Mouse (Mus musculus): Measurements from ENCODE around the gene Aim2. TPM values are rescaled to one million over a fixed set of nuclear protein-coding genes. Genes with fewer than 3 reads are reported as not detected.

The Aim2 gene
- polyA plus RNA-seq, 1 experiment from 2014 or later = 0.53 TPM

DNA sequence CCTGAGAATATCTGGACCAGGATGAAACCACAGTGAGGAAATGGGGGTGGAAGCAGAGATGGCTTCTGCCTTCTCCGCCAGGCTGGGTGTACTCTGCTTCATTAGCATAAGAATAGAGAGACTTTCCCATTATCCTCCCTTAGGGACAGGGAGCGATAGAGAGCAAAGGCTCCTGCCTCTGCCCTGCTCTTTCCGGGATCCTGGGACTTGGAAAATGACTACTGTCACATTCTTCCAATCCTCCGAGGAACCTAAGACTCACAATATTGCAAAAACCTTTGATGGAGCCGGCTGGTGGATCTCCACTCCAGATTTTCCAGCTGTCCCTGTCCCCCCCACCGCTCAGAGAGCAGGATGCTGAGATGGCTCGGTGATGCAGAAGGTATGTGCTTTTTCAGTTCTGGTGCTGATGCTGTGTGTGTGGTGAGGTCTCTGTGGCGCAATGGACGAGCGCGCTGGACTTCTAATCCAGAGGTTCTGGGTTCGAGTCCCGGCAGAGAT, 39.3 kb downstream of the Aim2 start:
- Histone ChIP-seq H3K9me3 (ENCODE audit: control insufficient read depth, low read length) (no peaks in the 10 kb centered on the region), H3K4me1 (ENCODE audit: control insufficient read depth, insufficient read depth, low read length) (0 out of 2 replicates have a peak, but pooled peaks cover 5% of the 10 kb centered on the region), H3K9ac (ENCODE audit: low read depth, low read length) (peak overlapping the region; percentile 5; the same call in 1 of the 2 replicates), H3K27me3 (replicated peaks; ENCODE audit: control insufficient read depth, insufficient read depth, low read length) (no peaks in the 10 kb centered on the region), H3K4me3 (ENCODE audit: low read depth, low read length) (peak overlapping the region; percentile 23), H3K36me3 (ENCODE audit: control insufficient read depth, insufficient read depth, low read length) (no peaks in the 10 kb centered on the region), H3K27ac (replicated peaks; ENCODE audit: low read depth, low read length) (no peak overlapping the region), H3K4me2 (ENCODE audit: low read depth, low read length) (peak overlapping the region; percentile 46)
- ATAC-seq (ENCODE audit: low read depth) (peak; percentile 88), DNase-seq (ENCODE audit: low spot score) (peak; percentile 66)
- WGBS = 3% methylated on average over 13 of the region's 13 CpGs

DNA sequence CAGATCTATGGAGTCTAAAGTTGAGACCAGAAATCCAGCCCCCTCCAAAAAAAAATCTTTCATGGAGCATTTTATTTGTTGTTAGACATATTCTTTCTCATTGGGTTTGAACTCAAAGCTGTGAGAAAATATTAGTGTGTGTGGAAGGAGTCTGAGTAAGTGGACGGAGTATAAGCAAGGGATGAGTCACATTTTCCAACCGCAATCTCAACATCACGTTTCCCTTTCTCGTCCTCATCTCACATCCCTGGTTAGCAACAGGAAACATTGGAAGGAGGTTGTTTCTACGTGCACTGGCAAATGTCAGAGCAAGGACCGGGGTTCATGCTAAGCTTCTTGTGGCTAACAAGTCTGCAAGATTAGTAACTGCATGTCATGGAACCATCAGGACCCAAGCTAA, 41.1 kb downstream of the Aim2 start:
- Histone ChIP-seq H3K4me3 (ENCODE audit: low read depth, low read length) (no peak overlapping the region), H3K9ac (ENCODE audit: low read depth, low read length) (no peak overlapping the region), H3K4me2 (ENCODE audit: low read depth, low read length) (no peak overlapping the region), H3K4me1 (ENCODE audit: control insufficient read depth, insufficient read depth, low read length) (0 out of 2 replicates have a peak, but pooled peaks cover 5% of the 10 kb centered on the region), H3K27me3 (replicated peaks; ENCODE audit: control insufficient read depth, insufficient read depth, low read length) (no peaks in the 10 kb centered on the region), H3K36me3 (ENCODE audit: control insufficient read depth, insufficient read depth, low read length) (no peaks in the 10 kb centered on the region), H3K9me3 (ENCODE audit: control insufficient read depth, low read length) (no peaks in the 10 kb centered on the region), H3K27ac (replicated peaks; ENCODE audit: low read depth, low read length) (no peak overlapping the region)
- 83% methylated on average over 6 of the region's 6 CpGs for WGBS
- DNase-seq (ENCODE audit: low spot score) (no peak), ATAC-seq (ENCODE audit: low read depth) (no peak)

DNA sequence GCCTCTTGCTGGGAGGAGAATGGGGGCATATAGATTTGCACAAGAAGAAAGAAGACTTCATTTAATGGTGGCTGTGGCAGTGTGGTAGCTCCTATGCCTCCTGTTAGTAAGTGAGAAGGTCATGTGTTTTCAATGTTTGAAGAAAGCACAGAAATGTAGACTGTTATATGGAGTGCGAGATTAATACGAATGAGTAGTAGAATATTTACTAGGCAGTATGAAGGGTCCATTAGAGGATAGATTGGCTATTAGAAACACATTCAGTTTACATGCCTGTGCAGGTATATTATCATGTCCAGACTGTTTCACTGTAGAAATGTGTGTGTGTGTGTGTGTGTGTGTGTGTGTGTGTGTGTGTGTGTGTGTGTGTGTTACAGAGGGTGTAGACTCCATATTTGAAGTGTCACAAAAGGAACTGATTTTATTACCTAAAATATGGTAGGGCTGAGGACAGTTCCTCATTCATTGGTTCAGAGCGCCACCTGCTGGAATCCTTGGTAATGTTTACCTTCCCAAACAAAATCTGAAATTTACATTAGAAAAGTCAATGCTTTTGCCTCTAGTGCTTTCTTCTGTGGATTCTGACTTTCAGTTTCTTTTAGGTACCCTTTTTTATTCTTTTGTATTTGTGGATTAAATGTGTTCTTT, 47.8 kb downstream of the Aim2 start:
- no peak overlapping the region for H3K4me3 ChIP-seq (ENCODE audit: low read depth, low read length)
- no peaks in the 10 kb centered on the region for H3K36me3 ChIP-seq (ENCODE audit: control insufficient read depth, insufficient read depth, low read length)
- H3K4me2 ChIP-seq (ENCODE audit: low read depth, low read length) = no peak overlapping the region
- no peaks in the 10 kb centered on the region for H3K4me1 ChIP-seq (ENCODE audit: control insufficient read depth, insufficient read depth, low read length)
- no peak overlapping the region for H3K27ac ChIP-seq (replicated peaks; ENCODE audit: low read depth, low read length)
- H3K9ac ChIP-seq (ENCODE audit: low read depth, low read length) = no peak overlapping the region
- no peaks in the 10 kb centered on the region for H3K27me3 ChIP-seq (replicated peaks; ENCODE audit: control insufficient read depth, insufficient read depth, low read length)
- ATAC-seq (ENCODE audit: low read depth) = peak; percentile 41; the same call in 1 of the 2 replicates
- DNase-seq (ENCODE audit: low spot score) = peak; percentile 72
- WGBS = 38% methylated on average over 3 of the region's 3 CpGs
- H3K9me3 ChIP-seq (ENCODE audit: control insufficient read depth, low read length) = no peaks in the 10 kb centered on the region

DNA sequence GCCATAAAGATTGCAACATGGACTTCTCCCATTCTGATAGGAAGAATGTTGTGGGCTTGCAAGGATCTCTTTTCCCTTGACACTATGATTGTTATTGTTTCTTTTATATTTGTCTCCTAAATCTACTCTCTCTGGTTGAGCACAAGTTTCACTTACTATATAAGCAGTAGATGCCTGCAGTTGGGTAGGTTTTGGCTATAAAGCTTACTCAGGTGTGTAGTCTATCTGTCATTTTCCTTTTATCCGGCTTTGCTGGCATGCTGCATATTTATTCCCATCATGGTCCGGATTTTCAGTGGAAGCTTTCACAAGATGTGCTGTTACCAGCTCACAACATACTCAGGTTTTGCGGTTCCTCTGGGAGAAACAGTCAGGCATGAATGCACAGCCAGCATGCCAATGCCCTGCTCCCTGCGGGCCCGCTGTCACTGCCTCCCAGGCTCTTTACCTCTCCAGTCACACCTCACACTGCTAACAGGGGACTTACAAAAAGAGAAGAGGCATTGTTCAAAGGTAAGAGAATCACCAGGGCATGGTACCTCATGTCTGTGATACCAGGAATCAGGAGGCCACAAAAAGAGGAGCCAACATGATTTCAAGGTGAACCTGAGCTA, 54.1 kb downstream of the Aim2 start:
- Histone ChIP-seq H3K27ac (replicated peaks; ENCODE audit: low read depth, low read length) (no peak overlapping the region), H3K9ac (ENCODE audit: low read depth, low read length) (no peak overlapping the region), H3K4me1 (ENCODE audit: control insufficient read depth, insufficient read depth, low read length) (no peaks in the 10 kb centered on the region), H3K27me3 (replicated peaks; ENCODE audit: control insufficient read depth, insufficient read depth, low read length) (no peaks in the 10 kb centered on the region), H3K9me3 (ENCODE audit: control insufficient read depth, low read length) (no peaks in the 10 kb centered on the region), H3K4me3 (ENCODE audit: low read depth, low read length) (no peak overlapping the region), H3K36me3 (ENCODE audit: control insufficient read depth, insufficient read depth, low read length) (no peaks in the 10 kb centered on the region), H3K4me2 (ENCODE audit: low read depth, low read length) (no peak overlapping the region)
- 84% methylated on average over 5 of the region's 5 CpGs for WGBS
- ATAC-seq (ENCODE audit: low read depth) = no peak
- DNase-seq (ENCODE audit: low spot score) = no peak

DNA sequence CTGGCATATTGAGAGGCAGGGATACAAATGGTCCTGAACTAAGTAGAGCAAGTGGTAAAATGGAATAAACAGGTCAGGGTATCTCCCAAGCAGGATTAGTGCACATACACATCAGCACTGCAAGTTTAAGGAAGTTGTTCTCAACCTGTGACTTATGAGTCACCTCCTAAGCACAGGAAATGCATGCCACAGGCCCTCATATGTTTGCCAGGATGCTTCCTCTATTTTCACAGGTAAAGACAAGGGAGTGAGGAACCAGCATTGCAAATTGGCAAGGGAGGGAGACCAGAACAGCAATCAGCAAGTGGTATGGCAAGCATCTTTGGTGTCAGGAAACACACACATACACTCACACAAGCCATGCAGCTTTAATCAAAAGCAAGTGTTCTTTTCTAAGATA, 58.4 kb downstream of the Aim2 start:
- no peak for ATAC-seq (ENCODE audit: low read depth)
- H3K9ac ChIP-seq (ENCODE audit: low read depth, low read length) = no peak overlapping the region
- no peak overlapping the region for H3K27ac ChIP-seq (replicated peaks; ENCODE audit: low read depth, low read length)
- H3K27me3 ChIP-seq (replicated peaks; ENCODE audit: control insufficient read depth, insufficient read depth, low read length) = no peaks in the 10 kb centered on the region
- H3K9me3 ChIP-seq (ENCODE audit: control insufficient read depth, low read length) = no peaks in the 10 kb centered on the region
- H3K4me2 ChIP-seq (ENCODE audit: low read depth, low read length) = no peak overlapping the region
- no peaks in the 10 kb centered on the region for H3K4me1 ChIP-seq (ENCODE audit: control insufficient read depth, insufficient read depth, low read length)
- H3K36me3 ChIP-seq (ENCODE audit: control insufficient read depth, insufficient read depth, low read length) = no peaks in the 10 kb centered on the region
- H3K4me3 ChIP-seq (ENCODE audit: low read depth, low read length) = no peak overlapping the region
- no peak for DNase-seq (ENCODE audit: low spot score)

DNA sequence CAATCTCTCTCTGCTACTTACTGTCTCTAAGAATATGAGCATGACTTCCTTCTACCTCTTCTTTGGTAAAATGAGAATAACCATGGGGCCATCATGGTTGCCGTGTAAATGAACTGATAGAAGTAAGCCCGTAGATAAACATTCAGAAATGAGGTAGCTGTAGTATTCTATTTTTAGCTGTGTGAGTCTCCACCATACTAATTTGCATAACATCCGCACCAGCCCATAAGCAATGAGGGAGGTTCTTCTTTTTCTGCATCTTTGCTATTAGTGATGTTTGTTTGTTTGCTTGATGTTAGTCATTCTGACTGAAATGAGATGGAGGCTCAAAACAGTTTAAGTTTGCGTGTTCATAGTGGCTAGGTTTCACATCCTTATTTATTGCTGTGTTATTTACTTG, 61.2 kb downstream of the Aim2 start:
- 87% methylated on average over 4 of the region's 4 CpGs for WGBS
- DNase-seq (ENCODE audit: low spot score) (no peak), ATAC-seq (ENCODE audit: low read depth) (no peak)
- Histone ChIP-seq H3K4me3 (ENCODE audit: low read depth, low read length) (no peak overlapping the region), H3K4me2 (ENCODE audit: low read depth, low read length) (no peak overlapping the region), H3K27me3 (replicated peaks; ENCODE audit: control insufficient read depth, insufficient read depth, low read length) (no peaks in the 10 kb centered on the region), H3K9ac (ENCODE audit: low read depth, low read length) (no peak overlapping the region), H3K4me1 (ENCODE audit: control insufficient read depth, insufficient read depth, low read length) (no peaks in the 10 kb centered on the region), H3K36me3 (ENCODE audit: control insufficient read depth, insufficient read depth, low read length) (no peaks in the 10 kb centered on the region), H3K27ac (replicated peaks; ENCODE audit: low read depth, low read length) (no peak overlapping the region), H3K9me3 (ENCODE audit: control insufficient read depth, low read length) (no peaks in the 10 kb centered on the region)

DNA sequence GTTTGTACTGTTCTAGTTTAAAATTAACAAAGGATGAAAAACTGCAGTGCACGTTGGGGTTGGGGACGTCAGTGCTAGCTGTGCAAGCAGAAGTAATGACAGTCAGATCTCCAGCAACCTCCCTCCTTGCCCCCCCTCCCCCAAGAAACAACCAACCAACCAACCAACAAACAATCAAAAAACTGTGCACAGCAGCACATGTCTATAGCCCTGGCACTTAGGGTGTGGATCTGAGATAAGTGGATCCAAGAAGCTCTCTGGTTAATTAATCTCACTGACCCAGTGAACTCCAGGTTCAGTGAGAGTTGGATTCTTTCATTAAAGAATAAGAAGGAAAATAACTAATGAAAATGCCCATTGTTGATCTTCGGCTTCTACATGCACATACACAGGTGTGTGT, 64.0 kb downstream of the Aim2 start:
- ATAC-seq (ENCODE audit: low read depth) = no peak
- no peaks in the 10 kb centered on the region for H3K9me3 ChIP-seq (ENCODE audit: control insufficient read depth, low read length)
- WGBS = 77% methylated on average over 3 of the region's 3 CpGs

DNA sequence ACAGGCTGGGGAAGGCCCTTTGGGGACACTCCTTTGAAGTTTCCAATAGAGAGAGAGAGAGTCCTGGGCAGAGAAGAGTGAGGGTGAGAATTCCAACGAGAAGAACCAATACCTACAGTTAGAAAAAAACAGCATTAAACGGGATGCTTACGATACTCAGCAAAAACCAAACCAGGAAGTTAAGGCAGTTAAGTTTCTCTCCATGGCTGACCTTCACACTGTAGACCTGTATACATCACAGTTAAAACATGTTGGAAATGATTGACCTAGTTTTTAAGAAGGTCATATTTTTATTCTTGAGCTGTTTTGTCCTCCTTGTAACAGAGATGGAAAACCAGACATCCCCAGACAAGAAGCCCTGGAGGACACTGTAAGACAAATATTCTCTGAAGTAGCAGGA, 67.8 kb downstream of the Aim2 start:
- no peak overlapping the region for H3K27ac ChIP-seq (replicated peaks; ENCODE audit: low read depth, low read length)
- no peak overlapping the region for H3K4me3 ChIP-seq (ENCODE audit: low read depth, low read length)
- no peak overlapping the region for H3K4me2 ChIP-seq (ENCODE audit: low read depth, low read length)
- no peak overlapping the region for H3K9ac ChIP-seq (ENCODE audit: low read depth, low read length)
- ATAC-seq (ENCODE audit: low read depth) = no peak
- no peaks in the 10 kb centered on the region for H3K27me3 ChIP-seq (replicated peaks; ENCODE audit: control insufficient read depth, insufficient read depth, low read length)
- no peaks in the 10 kb centered on the region for H3K36me3 ChIP-seq (ENCODE audit: control insufficient read depth, insufficient read depth, low read length)
- DNase-seq (ENCODE audit: low spot score) = no peak
- no peaks in the 10 kb centered on the region for H3K9me3 ChIP-seq (ENCODE audit: control insufficient read depth, low read length)
- 81% methylated on average over 3 of the region's 3 CpGs for WGBS
- H3K4me1 ChIP-seq (ENCODE audit: control insufficient read depth, insufficient read depth, low read length) = no peaks in the 10 kb centered on the region

More for the DNA sequence above, 64.0 kb downstream of the Aim2 start:
- no peak for DNase-seq (ENCODE audit: low spot score)
- Histone ChIP-seq H3K27me3 (replicated peaks; ENCODE audit: control insufficient read depth, insufficient read depth, low read length) (no peaks in the 10 kb centered on the region), H3K27ac (replicated peaks; ENCODE audit: low read depth, low read length) (no peak overlapping the region), H3K36me3 (ENCODE audit: control insufficient read depth, insufficient read depth, low read length) (no peaks in the 10 kb centered on the region), H3K9ac (ENCODE audit: low read depth, low read length) (no peak overlapping the region), H3K4me3 (ENCODE audit: low read depth, low read length) (no peak overlapping the region), H3K4me1 (ENCODE audit: control insufficient read depth, insufficient read depth, low read length) (no peaks in the 10 kb centered on the region), H3K4me2 (ENCODE audit: low read depth, low read length) (no peak overlapping the region)
